Mouse (Mus musculus) gastrocnemius, postnatal 10 days (tissue): ENCODE measurements around the gene Ostf1. TPM values are rescaled to one million over a fixed set of nuclear protein-coding genes. Genes with fewer than 3 reads are reported as not detected.

Experiments
- DNase-seq: peaks from one replicate; pipeline ENCODE4 v3.0.0; 2021; ENCODE audit warnings: mixed read lengths
- long read RNA-seq, 2 experiments: library from polyadenylated mRNA; stranded (forward); transcript quantifications; one replicate each; pipeline ENCODE4 v2.0.0; 2021
- total RNA-seq, 2 experiments: library from RNA; stranded (reverse); gene quantifications; 2 replicates each; pipeline ENCODE4 v1.2.3; 2021

Gene Ostf1
- total RNA-seq: 10 to 100 TPM; 31.7 to 37.6 TPM
- long read RNA-seq, experiment 1, transcript Ostf1-201 (10 exons, 2,726 nt): major isoform, 41 of 42 reads
- long read RNA-seq, experiment 1, partial matches to known transcripts: 0 of 42 reads
- long read RNA-seq, experiment 1, other reads (novel, unspliced or antisense): 1 of 42 reads
- long read RNA-seq, experiment 2, transcript Ostf1-201 (10 exons, 2,726 nt): major isoform, 43 of 43 reads
- long read RNA-seq, experiment 2, partial matches to known transcripts: 0 of 43 reads
- long read RNA-seq, experiment 2, other reads (novel, unspliced or antisense): 0 of 43 reads

GRCm38 (mm10) chr19:18631644-18632219 is at the start of gene Ostf1, which contains the start of gene Nmrk1:
TSS of gene Ostf1 (minus strand) at chr19:18631823.
TSS of gene Nmrk1 (plus strand) at chr19:18631950.
- peak; percentile 98 for DNase-seq

- no peak for DNase-seq
Measured at GRCm38 (mm10) chr19:18673116-18673515, 41.5 kb upstream of the Ostf1 start.

- DNase-seq: no peak
Measured at GRCm38 (mm10) chr19:18672498-18672897, 40.9 kb upstream of the Ostf1 start.

- DNase-seq: peak; percentile 57
Measured at GRCm38 (mm10) chr19:18671056-18671741, 39.6 kb upstream of the Ostf1 start.

- DNase-seq: peak; percentile 99
Measured at GRCm38 (mm10) chr19:18670608-18671007, 39.0 kb upstream of the Ostf1 start, which contains the start of gene Carnmt1. TSS of gene Carnmt1 (plus strand) at chr19:18670764.

- no peak for DNase-seq
Measured at GRCm38 (mm10) chr19:18669551-18669950, 37.9 kb upstream of the Ostf1 start.

- no peak for DNase-seq
Measured at GRCm38 (mm10) chr19:18666966-18667365, 35.3 kb upstream of the Ostf1 start.

- DNase-seq: no peak
Measured at GRCm38 (mm10) chr19:18663904-18664303, 32.3 kb upstream of the Ostf1 start.

- no peak for DNase-seq
Measured at GRCm38 (mm10) chr19:18661683-18662082, 30.1 kb upstream of the Ostf1 start.

- DNase-seq: no peak
Measured at GRCm38 (mm10) chr19:18660466-18660865, 28.8 kb upstream of the Ostf1 start.

- DNase-seq: no peak
Measured at GRCm38 (mm10) chr19:18659349-18659748, 27.7 kb upstream of the Ostf1 start.

- no peak for DNase-seq
Measured at GRCm38 (mm10) chr19:18658473-18658872, 26.9 kb upstream of the Ostf1 start.

- DNase-seq: no peak
Measured at GRCm38 (mm10) chr19:18655999-18656398, 24.4 kb upstream of the Ostf1 start.

- DNase-seq: no peak
Measured at GRCm38 (mm10) chr19:18654984-18655383, 23.4 kb upstream of the Ostf1 start.

GRCm38 (mm10) chr19:18654330-18654729 is 22.7 kb upstream of the Ostf1 start:
- peak; percentile 16 for DNase-seq

- DNase-seq: no peak
Measured at GRCm38 (mm10) chr19:18653058-18653457, 21.4 kb upstream of the Ostf1 start.

- no peak for DNase-seq
Measured at GRCm38 (mm10) chr19:18652592-18652991, 21.0 kb upstream of the Ostf1 start.

- DNase-seq: no peak
Measured at GRCm38 (mm10) chr19:18650473-18650872, 18.9 kb upstream of the Ostf1 start.

GRCm38 (mm10) chr19:18649955-18650354 is 18.3 kb upstream of the Ostf1 start:
- no peak for DNase-seq

GRCm38 (mm10) chr19:18648558-18648945 is 16.9 kb upstream of the Ostf1 start:
- DNase-seq: no peak

GRCm38 (mm10) chr19:18647775-18648557 is 16.3 kb upstream of the Ostf1 start:
- DNase-seq: no peak

GRCm38 (mm10) chr19:18646853-18647420 is 15.3 kb upstream of the Ostf1 start:
- no peak for DNase-seq
